ENCODE assay signal across 25 mouse cellular contexts in the genomic region with DNA sequence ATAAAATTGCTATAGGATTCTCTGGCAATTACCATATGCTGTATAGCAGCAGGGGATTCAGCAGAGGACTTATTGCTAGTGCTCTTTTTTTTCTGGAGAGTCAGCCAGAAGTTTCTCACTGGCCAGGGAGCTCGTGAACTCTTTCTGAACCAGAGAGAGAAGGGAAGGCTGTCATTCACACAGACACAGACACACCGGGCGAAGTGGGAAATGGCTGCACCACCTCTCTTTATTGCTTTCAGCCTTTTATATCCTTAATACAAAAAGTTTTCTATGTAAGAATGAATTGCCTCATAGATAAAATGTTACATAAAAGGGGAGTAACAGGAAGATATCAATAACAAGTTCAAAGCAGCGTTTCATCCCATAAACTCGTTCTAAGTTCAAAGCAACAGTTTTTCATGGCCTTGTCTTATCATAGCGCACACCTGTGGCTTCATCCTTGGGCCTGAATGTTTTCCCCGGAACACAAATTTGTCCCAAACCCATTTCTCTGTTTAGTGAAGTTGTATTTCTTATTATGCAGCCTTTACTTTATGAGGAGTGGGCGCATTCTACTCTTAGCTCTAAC. TPM values are rescaled to one million over a fixed set of nuclear protein-coding genes. Genes with fewer than 3 reads are reported as not detected.
DNase-seq lines count a peak whose midpoint lies in the region; ATAC-seq lines count a peak whose summit lies in the region.
"Had no signal": no experiment of that assay in that cellular context is flagged by ENCODE, and none has a peak within 500 bp of the region (broad histone marks: within the 10 kb centered on the region; RNA-seq: fewer than 3 reads in every experiment).

No protein-coding gene starts in this region.

- no peaks in the 10 kb centered on the region for H3K9me3 ChIP-seq in heart, embryonic 10.5 days
- H3K9me3 ChIP-seq in intestine, embryonic 15.5 days, result no peaks in the 10 kb centered on the region
- H3K9me3 ChIP-seq in forebrain, embryonic 12.5 days, result no peaks in the 10 kb centered on the region
- H3K9me3 ChIP-seq: forebrain, embryonic 10.5 days; G1E; heart, embryonic 13.5 days; hindbrain, embryonic 12.5 days; hindbrain, embryonic 15.5 days had no signal

- H3K36me3 ChIP-seq in heart, embryonic 10.5 days, result no peaks in the 10 kb centered on the region
- H3K36me3 ChIP-seq in intestine, embryonic 15.5 days, result no peaks in the 10 kb centered on the region
- H3K36me3 ChIP-seq in forebrain, embryonic 12.5 days (replicated peaks), result no peaks in the 10 kb centered on the region
- H3K36me3 ChIP-seq: forebrain, embryonic 10.5 days; G1E; heart, embryonic 13.5 days; hindbrain, embryonic 12.5 days; hindbrain, embryonic 15.5 days had no signal

- H3K27ac ChIP-seq in heart, embryonic 10.5 days, result no peak overlapping the region
- peak overlapping the region; percentile 60 for H3K27ac ChIP-seq in brown adipose tissue, adult 24 weeks (replicated peaks; ENCODE audit: low read depth, low read length)
- H3K27ac ChIP-seq in intestine, embryonic 15.5 days, result no peak overlapping the region
- H3K27ac ChIP-seq in forebrain, embryonic 12.5 days, result no peak overlapping the region
- H3K27ac ChIP-seq: forebrain, embryonic 10.5 days; heart, embryonic 13.5 days; hindbrain, embryonic 12.5 days; hindbrain, embryonic 15.5 days had no signal

- H3K27me3 ChIP-seq in heart, embryonic 10.5 days (ENCODE audit: insufficient read depth, poor library complexity, severe bottlenecking), result no peaks in the 10 kb centered on the region
- H3K27me3 ChIP-seq in intestine, embryonic 15.5 days (replicated peaks), result no peaks in the 10 kb centered on the region
- H3K27me3 ChIP-seq in forebrain, embryonic 12.5 days, result no peaks in the 10 kb centered on the region
- H3K27me3 ChIP-seq: heart, embryonic 13.5 days; hindbrain, embryonic 12.5 days; hindbrain, embryonic 15.5 days; Patski had no signal

- no peaks in the 10 kb centered on the region for H3K4me1 ChIP-seq in heart, embryonic 10.5 days
- peaks cover 14% of the 10 kb centered on the region for H3K4me1 ChIP-seq in brown adipose tissue, adult 24 weeks (ENCODE audit: control insufficient read depth, insufficient read depth, insufficient read length, low read length)
- peaks cover 5% of the 10 kb centered on the region; the same call in 1 of the 2 replicates for H3K4me1 ChIP-seq in intestine, embryonic 15.5 days (replicated peaks)
- H3K4me1 ChIP-seq in forebrain, embryonic 12.5 days, result 0 out of 2 replicates have a peak, but pooled peaks cover under 1% of the 10 kb centered on the region
- H3K4me1 ChIP-seq: hindbrain, embryonic 12.5 days had no signal

- H3K4me2 ChIP-seq in intestine, embryonic 15.5 days (replicated peaks), result no peak overlapping the region
- no peak overlapping the region for H3K4me2 ChIP-seq in forebrain, embryonic 12.5 days
- H3K4me2 ChIP-seq: heart, embryonic 13.5 days; hindbrain, embryonic 12.5 days; hindbrain, embryonic 15.5 days had no signal

- no peak overlapping the region for H3K9ac ChIP-seq in intestine, embryonic 15.5 days
- H3K9ac ChIP-seq in forebrain, embryonic 12.5 days, result no peak overlapping the region
- H3K9ac ChIP-seq: forebrain, postnatal 0 days; heart, embryonic 13.5 days; hindbrain, embryonic 12.5 days; hindbrain, embryonic 15.5 days had no signal

- DNase-seq in heart, adult 11 months, result peak; percentile 55
- DNase-seq in heart, embryonic 10.5 days (ENCODE audit: low spot score), result no peak
- no peak for DNase-seq in layer of hippocampus, adult 9-11 months
- DNase-seq: adrenal gland, postnatal 10 days; adrenal gland, postnatal 36 days; B cell, adult 2 months; cerebellum, adult 11-12 months; cerebellum, adult 8-10 months; cerebellum, postnatal 10 days; cerebellum, postnatal 36 days; forebrain, postnatal 0 days; gastrocnemius, postnatal 36 days; heart, postnatal 14 days; kidney, adult 11 months; kidney, adult 8-10 months had no signal

- WGBS in heart, embryonic 10.5 days, result 74% methylated on average over 8 of the region's 8 CpGs
- WGBS in intestine, embryonic 15.5 days, result 45% methylated on average over 8 of the region's 8 CpGs
- 78% methylated on average over 8 of the region's 8 CpGs for WGBS in forebrain, embryonic 12.5 days

- peak; percentile 82 for ATAC-seq in intestine, embryonic 15.5 days
- ATAC-seq in forebrain, embryonic 12.5 days (ENCODE audit: low FRiP score), result no peak
- ATAC-seq: forebrain, embryonic 14.5 days; forebrain, postnatal 0 days; Patski had no signal

- no peak overlapping the region for H3K4me3 ChIP-seq in heart, embryonic 10.5 days
- no peak overlapping the region for H3K4me3 ChIP-seq in brown adipose tissue, adult 24 weeks (ENCODE audit: insufficient read depth, low read depth, low read length)
- H3K4me3 ChIP-seq in intestine, embryonic 15.5 days (replicated peaks), result no peak overlapping the region
- H3K4me3 ChIP-seq in forebrain, embryonic 12.5 days (replicated peaks), result no peak overlapping the region
- H3K4me3 ChIP-seq: forebrain, embryonic 10.5 days; heart, embryonic 13.5 days; hindbrain, embryonic 12.5 days; hindbrain, embryonic 15.5 days had no signal

RNA-seq across cellular contexts. Expression of a gene that starts 8.7 kb away (rescaled TPM):
- polyA plus RNA-seq in heart, embryonic 10.5 days (2016; fragmentation: Nextera tagmentation; extraction: Ambion mirVana), result 80.8 and 91.5 TPM in 2 replicates
- polyA plus RNA-seq in brown adipose tissue, adult 24 weeks (2012; ENCODE audit: insufficient read depth, insufficient read length, missing spikeins), result 76.0 and 95.5 TPM in 2 replicates
- polyA plus RNA-seq in intestine, embryonic 15.5 days (2015; fragmentation: Nextera tagmentation; extraction: Ambion mirVana), result 157 and 159 TPM in 2 replicates
- polyA plus RNA-seq in forebrain, embryonic 12.5 days (2016; fragmentation: Nextera tagmentation; extraction: Ambion mirVana), result 44.5 and 47.1 TPM in 2 replicates
